Mouse (Mus musculus): Measurements from ENCODE around the gene Ttbk2.
A peak's percentile ranks its signal among the peaks of the same experiment; 100 is the strongest.

Ttbk2 gene

GRCm38 (mm10) chr2:120850424-120851082 lies at the start of gene Ttbk2:
TSS of gene Ttbk2 (minus strand) at chr2:120850604.
- DNase-seq (ENCODE audit: low spot score) = peak; percentile 99

GRCm38 (mm10) chr2:120896361-120896760 lies 46.0 kb upstream of the Ttbk2 start:
- DNase-seq (ENCODE audit: low spot score) = no peak

GRCm38 (mm10) chr2:120887601-120888000 lies 37.2 kb upstream of the Ttbk2 start:
- DNase-seq (ENCODE audit: low spot score) = no peak

- DNase-seq (ENCODE audit: low spot score) = no peak
Observed at GRCm38 (mm10) chr2:120873192-120873591, 22.8 kb upstream of the Ttbk2 start.

GRCm38 (mm10) chr2:120871447-120872336 lies 21.3 kb upstream of the Ttbk2 start:
- no peak for DNase-seq (ENCODE audit: low spot score)

- no peak for DNase-seq (ENCODE audit: low spot score)
Observed at GRCm38 (mm10) chr2:120867336-120867735, 16.9 kb upstream of the Ttbk2 start.

- DNase-seq (ENCODE audit: low spot score) = peak; percentile 66
Observed at GRCm38 (mm10) chr2:120866561-120866960, 16.2 kb upstream of the Ttbk2 start.

GRCm38 (mm10) chr2:120863389-120863788 lies 13.0 kb upstream of the Ttbk2 start:
- no peak for DNase-seq (ENCODE audit: low spot score)

- no peak for DNase-seq (ENCODE audit: low spot score)
Observed at GRCm38 (mm10) chr2:120860699-120861098, 10.3 kb upstream of the Ttbk2 start.

GRCm38 (mm10) chr2:120858131-120858530 lies 7.7 kb upstream of the Ttbk2 start:
- no peak for DNase-seq (ENCODE audit: low spot score)

GRCm38 (mm10) chr2:120853151-120853550 lies 2.7 kb upstream of the Ttbk2 start:
- DNase-seq (ENCODE audit: low spot score) = no peak

- peak; percentile 3 for DNase-seq (ENCODE audit: low spot score)
Observed at GRCm38 (mm10) chr2:120852626-120853025, 2.2 kb upstream of the Ttbk2 start.

GRCm38 (mm10) chr2:120849449-120850423 lies 668 bp downstream of the Ttbk2 start, which contains the start of gene Cdan1:
TSS of gene Cdan1 (minus strand) at chr2:120850128.
- DNase-seq (ENCODE audit: low spot score) = peak; percentile 63

- DNase-seq (ENCODE audit: low spot score) = no peak
Observed at GRCm38 (mm10) chr2:120845280-120845679, 5.1 kb downstream of the Ttbk2 start.

- DNase-seq (ENCODE audit: low spot score) = no peak
Observed at GRCm38 (mm10) chr2:120843990-120844389, 6.4 kb downstream of the Ttbk2 start.

GRCm38 (mm10) chr2:120841211-120841610 lies 9.2 kb downstream of the Ttbk2 start:
- DNase-seq (ENCODE audit: low spot score) = no peak

- DNase-seq (ENCODE audit: low spot score) = no peak
Observed at GRCm38 (mm10) chr2:120835167-120835566, 15.2 kb downstream of the Ttbk2 start.

- DNase-seq (ENCODE audit: low spot score) = no peak
Observed at GRCm38 (mm10) chr2:120826936-120827638, 23.3 kb downstream of the Ttbk2 start.

GRCm38 (mm10) chr2:120770265-120770935 lies 80.0 kb downstream of the Ttbk2 start:
- DNase-seq (ENCODE audit: low spot score) = no peak

GRCm38 (mm10) chr2:120761922-120762321 lies 88.5 kb downstream of the Ttbk2 start:
- no peak for DNase-seq (ENCODE audit: low spot score)

- DNase-seq (ENCODE audit: low spot score) = no peak
Observed at GRCm38 (mm10) chr2:120748041-120748440, 102.4 kb downstream of the Ttbk2 start.

Measured in retina, embryonic 14.5 days (tissue).